Mouse (Mus musculus): ENCODE measurements around the gene Sarm1.

Gene Sarm1

DNA sequence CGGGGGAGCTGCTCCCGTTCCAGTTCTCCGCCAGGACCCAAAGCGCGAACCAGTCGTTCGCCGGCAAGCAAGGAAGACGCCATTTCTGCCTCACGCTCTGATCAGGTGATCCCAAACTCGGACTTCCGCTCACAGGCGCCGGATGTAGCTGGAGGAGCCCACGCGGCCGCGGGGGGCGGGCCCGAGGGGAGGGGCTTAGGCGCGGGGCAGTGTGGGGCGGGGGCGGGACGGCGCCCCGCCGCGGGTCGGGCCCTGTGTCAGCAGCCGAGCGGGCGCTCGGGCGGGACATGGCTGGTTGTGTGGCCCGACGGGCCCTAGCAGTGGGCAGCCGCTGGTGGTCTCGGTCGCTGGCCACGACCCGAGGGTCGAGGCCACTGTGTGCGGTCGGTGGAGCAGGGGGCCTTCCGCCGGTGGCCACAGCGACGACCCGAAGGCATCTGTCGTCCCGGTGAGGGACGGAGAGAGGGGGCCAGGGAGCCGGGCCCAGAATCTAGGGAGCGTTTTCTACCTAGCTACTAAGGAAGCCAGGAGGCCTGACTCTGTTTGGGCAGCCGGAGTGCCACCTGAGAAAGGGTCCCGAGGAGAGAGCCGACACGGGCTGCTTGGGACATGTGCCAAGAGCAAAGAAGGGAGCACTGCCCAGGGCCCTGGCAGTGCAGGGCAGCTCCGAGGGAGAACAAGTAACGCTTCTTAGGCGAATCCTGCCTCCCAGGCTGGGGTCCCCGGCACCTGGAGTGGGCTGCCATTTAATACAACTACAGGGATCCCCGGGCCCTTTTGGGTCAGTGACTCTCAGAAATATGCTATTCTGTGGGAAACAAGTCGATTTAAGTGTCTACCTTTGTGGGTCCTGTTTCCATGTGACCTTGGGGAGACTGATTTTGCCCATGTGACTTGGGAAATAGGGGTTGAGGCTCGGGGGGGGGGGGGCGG is 14.7 kb upstream of the Sarm1 start, which contains the start of the genes Tmem199 and Poldip2:
TSS of gene Tmem199 (minus strand) at position 148 of the 933 bp plus-strand sequence.
TSS of gene Poldip2 (plus strand) at position 169 of the 933 bp plus-strand sequence.
- DNase-seq (ENCODE audit: low read depth, low spot score) = peak; percentile 91

DNA sequence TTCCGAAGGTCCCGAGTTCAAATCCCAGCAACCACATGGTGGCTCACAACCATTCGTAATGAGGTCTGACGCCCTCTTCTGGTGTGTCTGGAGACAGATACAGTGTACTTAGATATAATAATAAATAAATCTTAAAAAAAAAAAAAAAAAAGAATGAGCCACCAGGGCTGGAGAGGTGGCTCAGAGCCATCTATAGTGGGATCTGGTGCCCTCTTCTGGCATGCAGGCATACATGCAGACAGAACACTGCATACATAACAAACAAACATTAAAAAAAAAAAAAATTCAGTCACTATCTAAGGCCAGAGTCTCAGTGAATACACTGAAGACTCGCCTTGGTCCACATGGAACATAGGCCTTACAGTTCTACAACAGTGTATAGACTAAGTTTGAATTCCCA is 11.6 kb upstream of the Sarm1 start:
- DNase-seq (ENCODE audit: low read depth, low spot score) = peak; percentile 64

DNA sequence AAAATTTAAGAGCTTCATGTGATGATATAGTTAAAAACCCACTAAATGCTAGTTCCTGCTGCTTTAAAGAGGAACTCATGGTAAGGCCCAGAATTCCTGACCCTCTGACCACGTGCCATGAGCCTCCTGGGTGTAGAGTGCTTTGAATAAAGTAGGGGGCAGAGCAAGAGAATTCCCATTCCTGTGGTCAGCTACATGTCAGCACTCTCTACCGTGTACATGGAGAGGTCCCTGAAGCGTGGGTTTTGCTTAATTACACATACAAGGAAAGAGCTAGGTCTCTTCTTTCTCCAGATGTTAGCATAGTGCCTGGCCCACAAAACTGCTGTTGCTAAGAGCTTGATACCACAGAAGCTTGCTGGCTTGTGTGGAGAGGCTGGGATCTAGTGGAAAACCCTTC is 7.9 kb upstream of the Sarm1 start:
- no peak for DNase-seq (ENCODE audit: low read depth, low spot score)

DNA sequence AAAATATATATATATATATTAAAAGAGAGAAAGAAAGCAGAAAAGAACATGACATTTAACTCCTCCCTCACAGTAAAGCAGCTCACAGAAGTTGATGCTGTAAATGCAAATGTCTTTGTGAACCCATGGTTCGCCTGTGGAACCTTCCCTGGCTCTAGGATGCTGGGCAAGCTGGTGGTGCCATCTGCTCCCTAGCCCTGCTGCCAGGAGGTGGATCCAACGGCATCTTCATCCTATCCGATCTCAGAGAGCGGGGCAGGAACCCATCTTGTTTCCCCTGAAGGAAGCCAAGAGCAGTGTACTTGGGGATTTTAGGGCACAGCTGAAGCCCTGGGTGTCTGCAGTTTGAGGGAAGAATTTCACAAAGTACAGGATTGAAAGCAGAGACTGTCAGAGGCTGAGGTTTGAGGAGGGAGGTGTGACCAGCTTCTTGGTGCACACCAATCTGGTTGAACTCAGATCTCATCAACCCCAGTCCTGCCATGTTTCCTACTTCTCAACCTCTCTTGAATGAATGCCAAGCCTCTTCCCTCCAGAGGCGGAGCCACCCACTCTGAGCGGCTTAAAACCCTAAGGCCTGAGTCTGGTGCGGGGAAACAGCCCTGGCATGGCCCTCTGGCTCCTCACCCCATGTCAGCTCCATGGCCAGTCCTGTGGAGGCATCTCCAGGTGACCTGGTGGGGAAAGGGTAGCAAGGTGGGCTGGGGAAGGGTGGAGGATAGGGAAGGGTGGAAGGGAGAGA is 5.5 kb upstream of the Sarm1 start, which contains the start of gene Sebox:
TSS of gene Sebox (plus strand) at position 539 of the 742 bp plus-strand sequence.
- DNase-seq (ENCODE audit: low read depth, low spot score) = no peak

DNA sequence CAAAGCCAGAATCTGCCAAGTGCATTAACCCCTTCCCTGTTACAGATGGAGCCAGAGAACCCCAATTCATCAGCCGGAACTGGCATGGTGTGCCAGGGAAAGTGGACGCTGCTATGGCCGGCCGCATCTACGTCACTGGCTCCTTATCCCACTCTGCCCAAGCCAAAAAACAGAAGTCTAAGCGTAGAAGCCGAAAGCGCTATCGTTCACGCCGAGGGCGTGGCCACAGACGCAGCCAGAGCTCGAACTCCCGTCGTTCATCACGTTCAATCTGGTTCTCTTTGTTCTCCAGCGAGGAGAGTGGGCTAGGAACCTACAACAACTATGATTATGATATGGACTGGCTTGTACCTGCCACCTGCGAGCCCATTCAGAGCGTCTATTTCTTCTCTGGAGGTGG is 4.0 kb upstream of the Sarm1 start:
- DNase-seq (ENCODE audit: low read depth, low spot score) = no peak

DNA sequence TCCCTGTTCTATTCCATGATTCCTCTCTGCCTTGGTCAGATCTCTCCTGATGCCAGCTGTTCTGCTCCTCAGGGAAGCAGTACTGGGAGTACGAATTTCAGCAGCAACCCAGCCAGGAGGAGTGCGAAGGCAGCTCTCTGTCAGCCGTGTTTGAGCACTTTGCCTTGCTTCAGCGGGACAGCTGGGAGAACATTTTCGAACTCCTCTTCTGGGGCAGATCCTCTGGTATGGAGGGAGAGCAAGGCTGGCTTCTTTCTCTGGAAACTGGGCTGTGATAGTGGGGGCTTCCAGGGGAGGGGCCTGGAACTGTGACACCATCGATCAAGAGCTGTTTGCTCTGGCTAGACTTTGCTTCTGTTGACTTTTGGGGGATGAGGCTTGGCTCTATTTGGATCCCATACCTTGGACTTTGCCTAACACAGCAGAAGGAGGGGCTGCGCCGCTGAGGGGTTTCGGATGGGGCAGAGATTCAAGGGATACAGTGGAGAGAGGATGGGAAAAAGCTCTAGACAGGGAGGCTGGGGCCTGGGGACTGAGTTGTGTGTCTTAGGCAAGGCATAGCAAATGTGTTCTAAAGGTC is 3.2 kb upstream of the Sarm1 start:
- DNase-seq (ENCODE audit: low read depth, low spot score) = no peak

DNA sequence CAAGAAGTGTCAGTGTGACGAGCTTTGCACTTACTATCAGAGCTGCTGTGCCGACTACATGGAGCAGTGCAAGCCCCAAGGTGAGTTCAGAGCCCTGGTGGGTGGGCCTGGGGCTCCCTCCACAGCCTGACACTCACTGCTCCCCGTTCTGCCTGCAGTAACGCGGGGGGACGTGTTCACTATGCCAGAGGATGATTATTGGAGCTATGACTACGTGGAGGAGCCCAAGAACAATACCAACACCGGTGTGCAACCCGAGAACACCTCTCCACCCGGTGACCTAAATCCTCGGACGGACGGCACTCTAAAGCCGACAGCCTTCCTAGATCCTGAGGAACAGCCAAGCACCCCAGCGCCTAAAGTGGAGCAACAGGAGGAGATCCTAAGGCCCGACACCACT is 2.0 kb upstream of the Sarm1 start:
- DNase-seq (ENCODE audit: low read depth, low spot score) = no peak

DNA sequence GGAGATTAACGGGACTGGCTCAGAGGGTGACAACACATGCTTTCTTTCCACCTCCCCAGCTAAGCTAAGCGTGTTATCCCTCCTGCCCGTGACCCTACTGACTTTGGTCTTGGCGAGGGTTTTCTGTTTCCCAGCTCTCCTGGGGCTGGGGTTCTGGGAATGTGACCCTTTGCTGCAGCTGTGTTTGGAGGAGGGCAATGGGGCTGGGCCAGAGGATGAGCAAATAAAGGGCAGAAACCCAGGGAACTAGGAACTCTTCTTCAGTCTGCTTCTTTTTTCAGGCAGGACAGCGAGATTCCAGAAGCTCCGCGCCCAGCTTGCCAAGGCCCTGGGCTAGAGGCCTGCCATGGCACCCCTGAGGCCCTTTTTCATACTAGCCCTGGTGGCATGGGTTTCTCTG is 1.4 kb upstream of the Sarm1 start, which contains the start of gene Vtn:
TSS of gene Vtn (plus strand) at position 88 of the 400 bp plus-strand sequence.
- DNase-seq (ENCODE audit: low read depth, low spot score) = no peak

DNA sequence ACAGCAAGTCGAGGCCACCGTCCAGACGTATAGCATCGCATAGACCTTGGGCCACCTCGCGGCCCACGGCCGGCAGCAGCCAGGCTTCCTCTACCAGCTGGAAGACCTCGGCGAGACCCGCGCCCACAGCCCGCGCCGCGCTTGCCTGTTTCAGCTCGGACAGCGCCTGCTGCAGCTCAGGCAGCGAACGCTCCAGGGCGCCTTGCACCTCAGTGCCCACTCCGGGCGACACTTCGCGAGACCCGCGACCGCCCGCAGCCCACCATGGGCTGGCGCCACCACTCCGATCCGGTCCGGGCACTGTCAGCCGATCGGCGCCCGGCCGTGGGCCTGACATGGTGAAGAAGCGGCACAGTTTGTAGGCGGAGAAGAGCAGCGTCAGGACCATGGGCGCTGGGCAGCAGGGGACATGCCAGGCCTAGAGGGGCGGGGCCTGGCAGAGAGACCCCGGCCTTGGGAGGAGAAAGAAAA is 448 bp downstream of the Sarm1 start:
- DNase-seq (ENCODE audit: low read depth, low spot score) = no peak

DNA sequence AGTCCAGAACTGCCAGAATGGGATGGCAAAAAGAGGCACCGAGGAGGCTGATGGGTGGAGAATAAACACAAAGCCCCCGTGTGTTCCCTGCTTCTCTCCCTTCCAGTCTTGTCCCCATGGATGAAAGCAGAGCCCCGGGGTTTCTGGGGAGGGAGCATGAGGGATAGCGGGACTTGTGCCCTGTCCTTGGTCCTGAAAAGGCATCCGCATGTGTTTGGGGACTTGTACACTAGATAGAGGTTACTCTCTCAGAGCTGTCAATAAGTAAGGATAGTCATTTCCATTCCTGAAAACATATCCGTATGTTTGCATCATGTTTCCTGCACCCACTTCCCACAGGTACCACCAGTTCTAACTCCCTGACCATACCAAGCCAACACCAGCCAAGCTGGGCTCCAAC is 1.6 kb downstream of the Sarm1 start:
- DNase-seq (ENCODE audit: low read depth, low spot score) = peak; percentile 73

DNA sequence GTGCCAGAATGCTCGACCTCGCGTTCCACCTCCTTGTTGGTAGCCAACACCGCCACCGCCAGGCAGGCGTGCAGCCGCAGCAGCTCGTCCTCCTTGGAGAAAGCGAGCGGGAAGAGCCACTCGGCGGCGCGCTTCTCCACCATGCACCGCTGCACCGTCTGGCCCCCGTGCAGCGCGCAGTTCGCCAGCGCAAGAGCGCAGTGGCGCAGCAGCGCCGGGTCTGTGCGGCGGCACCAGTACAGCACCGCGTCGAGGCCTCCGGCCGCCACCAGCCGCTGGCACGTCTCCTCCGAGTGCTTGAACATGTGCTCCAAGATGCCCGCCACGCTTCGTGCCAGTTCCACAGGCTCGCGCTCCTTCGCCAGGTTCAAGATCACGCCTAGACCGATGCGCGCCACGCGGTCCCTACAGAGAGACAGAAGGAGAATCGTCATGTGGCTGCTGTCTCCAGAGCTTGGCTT is 6.7 kb downstream of the Sarm1 start:
- no peak for DNase-seq (ENCODE audit: low read depth, low spot score)

DNA sequence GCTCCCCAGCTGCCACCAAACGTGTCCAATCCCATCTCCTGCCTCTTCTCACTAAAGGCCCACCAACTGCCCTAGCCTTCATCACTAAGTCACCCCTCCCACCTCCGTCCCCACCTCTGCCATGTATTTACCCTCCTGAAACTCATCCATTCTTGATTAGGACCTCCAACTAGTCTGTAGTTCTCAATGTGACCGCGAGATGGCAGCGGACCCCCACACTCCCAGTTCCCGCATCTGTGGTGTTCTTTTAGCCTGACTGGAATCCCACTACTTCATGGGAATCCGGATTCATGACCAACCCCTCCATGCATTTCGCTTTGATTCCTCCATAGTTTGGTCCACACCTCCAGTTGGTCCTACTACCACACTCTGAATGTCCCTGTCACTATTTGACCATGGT is 9.4 kb downstream of the Sarm1 start:
- peak; percentile 80 for DNase-seq (ENCODE audit: low read depth, low spot score)

DNA sequence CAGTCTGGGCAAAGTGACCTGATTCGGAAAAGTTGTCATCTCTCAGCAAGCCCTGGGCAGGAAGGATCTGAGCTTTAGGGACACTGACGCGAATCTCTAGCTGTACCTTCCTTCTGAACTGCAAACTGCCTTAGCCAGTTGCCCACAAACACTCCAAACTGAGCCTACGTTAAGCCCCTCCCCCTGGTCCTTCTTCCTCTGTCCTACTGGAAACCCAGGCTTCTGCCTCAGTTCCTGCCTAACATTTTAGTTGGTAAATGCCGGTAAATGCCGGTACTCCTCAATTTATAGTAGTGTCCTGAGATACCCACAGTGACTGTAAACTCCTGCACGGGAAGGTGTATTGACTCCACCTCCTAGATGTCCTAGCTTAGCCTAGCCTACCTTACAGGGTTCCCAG is 13.9 kb downstream of the Sarm1 start:
- DNase-seq (ENCODE audit: low read depth, low spot score) = no peak

DNA sequence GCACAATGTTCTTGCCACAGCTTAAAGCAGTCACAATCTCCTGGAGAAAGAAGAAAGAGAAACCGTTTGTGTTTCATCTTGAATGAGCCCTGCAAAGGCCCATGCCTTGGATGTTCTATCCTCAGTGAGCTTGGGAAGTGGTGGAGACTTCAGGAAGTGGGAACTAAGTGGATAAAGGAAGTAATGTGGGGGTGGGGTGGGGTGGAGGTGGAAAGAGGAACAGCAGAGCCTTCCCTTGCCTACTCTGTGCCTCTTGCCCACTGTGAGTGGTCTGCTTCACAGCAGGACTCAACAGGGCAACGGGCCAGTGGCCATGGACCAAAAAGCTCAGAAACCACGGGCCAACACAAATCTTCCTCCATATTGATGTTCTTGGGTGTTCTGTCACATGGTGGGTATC is 22.3 kb downstream of the Sarm1 start:
- no peak for DNase-seq (ENCODE audit: low read depth, low spot score)

DNA sequence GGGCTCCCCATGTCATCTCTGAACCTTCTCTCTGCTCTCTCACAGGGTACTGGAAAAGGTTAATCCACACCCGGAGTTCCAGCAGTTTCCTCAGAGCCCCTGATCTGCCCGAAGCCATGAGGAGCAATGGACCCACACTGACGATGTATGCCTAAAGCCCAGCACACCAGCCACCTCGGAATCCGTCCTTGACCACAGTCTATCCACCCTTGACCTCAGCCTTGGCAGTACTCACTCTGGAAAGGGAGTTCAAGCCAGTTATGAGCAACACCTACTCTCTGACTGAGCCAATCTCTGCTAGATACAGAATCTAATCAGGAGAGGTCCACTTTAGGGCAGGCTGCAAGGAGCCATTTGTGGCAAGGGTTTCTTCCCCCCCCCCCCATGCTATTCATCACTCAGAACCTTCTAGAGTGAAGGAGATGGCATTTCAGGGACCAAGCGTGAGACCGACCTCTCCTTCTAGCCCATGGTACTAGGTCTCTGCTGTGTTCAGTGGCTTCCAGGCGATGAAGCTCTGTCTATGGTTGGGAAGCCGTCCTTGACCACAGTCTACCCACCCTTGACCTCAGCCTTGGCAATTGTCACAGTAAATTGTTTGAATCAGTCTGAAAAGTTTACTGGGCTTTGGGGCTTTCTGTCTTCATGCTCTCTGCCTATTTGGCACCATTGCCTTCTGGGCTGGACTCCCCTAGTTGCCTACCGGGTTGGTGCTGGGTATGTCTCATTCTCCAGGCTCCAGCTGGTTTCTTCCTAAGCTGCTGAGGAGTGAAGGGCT is 26.0 kb downstream of the Sarm1 start:
- DNase-seq (ENCODE audit: low read depth, low spot score) = no peak

DNA sequence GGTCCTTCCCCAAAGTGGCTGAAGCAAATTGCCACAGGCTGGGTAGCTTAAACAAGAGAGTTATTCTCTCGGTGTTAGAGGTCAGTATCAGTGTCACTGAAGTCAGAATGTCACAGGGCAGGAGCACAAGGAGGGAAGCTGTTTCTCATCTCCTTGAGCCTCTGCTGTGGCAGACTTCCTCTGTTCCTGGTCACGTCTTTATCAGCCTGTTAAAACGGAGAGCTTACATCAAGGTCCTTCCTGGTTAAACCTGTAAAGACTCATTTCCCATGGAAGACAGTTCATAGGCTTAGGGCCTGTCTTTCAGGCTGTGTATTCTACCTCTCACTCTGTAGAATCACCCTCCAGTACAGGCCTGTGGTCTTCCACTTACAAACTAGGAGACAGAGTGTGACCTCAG is 29.6 kb downstream of the Sarm1 start:
- DNase-seq (ENCODE audit: low read depth, low spot score) = no peak

DNA sequence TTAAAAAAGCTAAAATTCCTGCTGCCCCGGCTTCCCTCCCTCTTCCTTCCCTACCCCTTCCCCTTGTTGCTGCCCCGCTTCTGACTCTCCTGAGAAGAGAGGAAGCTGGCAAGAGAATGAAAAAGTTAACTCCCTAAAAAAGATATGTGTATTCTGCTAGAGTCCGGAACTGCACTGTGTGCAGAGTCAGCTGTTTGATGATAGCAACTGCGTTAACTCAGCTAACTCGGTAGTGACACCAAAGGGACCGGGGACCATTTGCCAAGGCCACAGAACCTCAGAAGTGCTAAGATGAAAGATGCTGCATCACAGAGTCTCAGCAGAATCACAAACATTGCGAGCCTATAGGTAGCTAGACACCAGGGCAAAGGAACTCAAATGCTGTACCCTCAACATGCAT is 30.0 kb downstream of the Sarm1 start:
- DNase-seq (ENCODE audit: low read depth, low spot score) = no peak

DNA sequence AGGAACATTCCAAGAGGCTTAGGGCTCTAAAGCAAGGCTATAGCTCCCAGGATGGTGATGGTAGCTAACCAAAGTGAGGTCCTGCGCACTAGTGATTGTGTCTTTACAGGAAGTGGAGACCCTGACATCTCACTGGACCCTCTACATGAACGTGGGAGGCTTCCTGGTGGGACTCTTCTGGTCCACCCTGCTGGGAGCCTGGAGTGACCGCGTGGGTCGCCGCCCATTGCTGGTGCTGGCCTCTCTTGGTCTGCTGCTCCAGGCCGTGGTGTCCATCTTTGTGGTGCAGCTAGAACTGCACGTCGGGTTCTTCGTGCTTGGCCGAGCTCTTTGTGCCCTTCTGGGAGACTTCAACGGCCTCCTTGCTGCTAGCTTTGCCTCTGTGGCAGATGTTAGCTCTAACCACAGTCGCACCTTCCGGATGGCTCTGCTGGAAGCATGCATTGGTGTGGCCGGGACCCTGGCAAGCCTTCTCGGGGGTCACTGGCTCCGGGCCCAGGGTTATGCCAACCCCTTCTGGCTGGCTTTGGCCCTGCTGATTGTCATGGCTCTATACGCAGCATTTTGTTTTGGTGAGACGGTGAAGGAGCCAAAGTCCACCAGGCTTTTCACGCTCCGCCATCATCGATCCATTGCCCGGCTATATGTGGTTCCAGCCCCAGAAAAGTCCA is 31.2 kb downstream of the Sarm1 start:
- DNase-seq (ENCODE audit: low read depth, low spot score) = no peak

DNA sequence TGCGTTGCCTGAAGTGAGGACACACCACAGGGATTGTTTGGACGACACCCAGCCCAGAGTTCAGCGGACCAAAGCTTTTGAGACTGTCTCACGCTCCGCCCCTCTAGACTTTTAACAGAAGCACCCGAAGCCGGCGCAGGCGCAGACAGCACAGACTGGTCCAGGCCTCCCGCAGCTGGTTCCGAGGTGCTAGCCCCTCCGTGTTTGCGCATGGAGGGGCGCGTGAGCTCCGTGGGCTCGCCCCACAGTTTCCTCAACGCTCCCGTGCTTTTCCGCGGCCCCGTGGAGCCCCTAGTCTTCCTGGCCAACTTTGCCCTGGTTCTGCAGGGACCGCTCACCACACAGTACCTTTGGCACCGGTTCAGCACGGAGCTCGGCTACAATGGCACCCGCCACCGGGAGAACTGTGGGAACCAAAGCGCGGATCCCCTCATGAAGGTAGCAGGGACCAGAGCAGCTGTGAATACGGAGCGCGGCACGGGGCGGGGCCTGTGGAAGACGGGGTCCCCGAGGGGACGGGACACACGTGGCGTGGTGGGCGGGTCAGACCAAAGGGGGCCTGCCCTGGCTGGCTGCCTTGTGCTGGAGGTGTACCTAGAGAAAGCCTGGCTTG is 31.9 kb downstream of the Sarm1 start, which contains the start of gene Slc46a1:
TSS of gene Slc46a1 (plus strand) at position 130 of the 613 bp plus-strand sequence.
- DNase-seq (ENCODE audit: low read depth, low spot score) = peak; percentile 93

DNA sequence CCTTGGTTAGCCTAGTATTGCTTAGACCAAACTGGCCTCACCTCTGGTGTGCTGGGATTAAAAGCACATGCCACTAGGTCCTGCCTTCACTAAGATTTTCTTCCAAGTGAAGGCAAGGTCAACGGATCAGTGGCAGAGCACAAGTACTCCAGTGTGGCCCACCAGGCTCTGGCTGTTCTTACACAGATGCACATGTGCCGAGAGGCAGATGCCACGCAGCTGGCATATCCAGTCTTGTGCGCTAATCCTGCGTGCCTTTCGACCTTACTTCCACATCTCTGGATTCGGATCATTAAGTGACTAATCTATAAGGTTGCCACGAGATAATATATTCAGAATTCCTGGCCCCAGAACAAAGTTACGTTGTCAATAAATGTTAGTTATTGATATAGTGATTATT is 32.4 kb downstream of the Sarm1 start:
- no peak for DNase-seq (ENCODE audit: low read depth, low spot score)
